Mouse (Mus musculus): ENCODE results near the gene Naa11. TPM values are rescaled to one million over a fixed set of nuclear protein-coding genes. Genes with fewer than 3 reads are reported as not detected.

Naa11 gene
- polyA plus RNA-seq, 1 experiment, result 0.02 TPM

DNA sequence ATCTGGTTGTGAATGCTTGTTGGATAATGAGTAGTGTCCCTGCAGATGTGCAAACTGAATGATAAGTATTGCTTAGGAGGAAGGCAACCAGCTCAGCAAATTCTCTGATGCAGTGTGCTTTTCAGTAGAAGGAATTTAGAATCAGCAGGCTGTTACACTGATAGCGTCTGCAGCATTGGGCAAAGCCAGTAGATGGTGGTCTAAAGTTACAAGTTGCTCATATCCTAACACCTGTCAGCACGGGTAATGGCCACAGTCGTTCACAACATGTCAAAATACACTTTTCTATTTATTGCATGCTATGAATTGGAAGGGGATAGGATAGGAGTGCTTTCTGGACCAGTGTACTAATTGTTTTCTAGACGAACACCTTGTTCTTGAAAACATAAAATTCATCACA, 33.1 kb downstream of the Naa11 start:
- TF ChIP-seq MYOD1 (IDR thresholded peaks at IDR 0.05; ENCODE audit: control insufficient read depth, insufficient read length, low read depth) (no peak), CTCF (IDR thresholded peaks at IDR 0.05; ENCODE audit: control insufficient read depth, insufficient read depth, insufficient read length) (no peak), USF1 (IDR thresholded peaks at IDR 0.05; ENCODE audit: low read depth) (no peak), FOSL1 (IDR thresholded peaks at IDR 0.05; ENCODE audit: insufficient read depth, low read length, poor library complexity, severe bottlenecking) (no peak), MYOG (IDR thresholded peaks at IDR 0.05; ENCODE audit: control insufficient read depth, extremely low read depth, insufficient read length) (no peak)

DNA sequence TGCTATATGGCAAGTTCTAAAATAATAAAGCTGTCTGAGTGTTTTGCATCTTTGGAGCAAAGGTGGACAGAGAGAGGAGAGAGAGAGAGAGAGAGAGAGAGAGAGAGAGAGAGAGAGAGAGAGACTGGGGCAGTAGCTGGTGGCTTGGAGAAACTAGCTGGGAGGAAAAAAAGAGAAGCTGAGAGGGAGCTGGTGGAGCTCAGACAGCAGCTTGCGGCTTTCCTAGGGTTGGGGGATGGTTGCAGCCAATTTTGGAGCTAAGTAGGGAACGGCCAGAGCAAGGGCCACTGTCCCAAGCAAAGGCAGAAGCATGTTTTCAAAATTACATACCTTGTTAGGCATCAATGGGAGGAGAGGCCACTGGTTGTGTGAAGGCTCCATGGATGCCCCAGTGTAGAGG, 36.0 kb downstream of the Naa11 start:
- no peaks in the 10 kb centered on the region for H3K79me2 ChIP-seq (ENCODE audit: control insufficient read depth, insufficient read depth)
- no peak for TF ChIP-seq FOSL1 (IDR thresholded peaks at IDR 0.05; ENCODE audit: insufficient read depth, low read length, poor library complexity, severe bottlenecking)
- TF ChIP-seq MAX (IDR thresholded peaks at IDR 0.05), result no peak
- TF ChIP-seq CTCF (IDR thresholded peaks at IDR 0.05; ENCODE audit: control insufficient read depth, insufficient read depth, insufficient read length), result no peak
- no peak for TF ChIP-seq USF1 (IDR thresholded peaks at IDR 0.05; ENCODE audit: low read depth)
- no peak for TF ChIP-seq MYOD1 (IDR thresholded peaks at IDR 0.05; ENCODE audit: control insufficient read depth, insufficient read length, low read depth)
- no peak for TF ChIP-seq MYOG (IDR thresholded peaks at IDR 0.05; ENCODE audit: control insufficient read depth, extremely low read depth, insufficient read length)
- no peak for TF ChIP-seq CEBPB (IDR thresholded peaks at IDR 0.05; ENCODE audit: low read depth)

More for the DNA sequence above, 33.1 kb downstream of the Naa11 start:
- Histone ChIP-seq H3K36me3 (ENCODE audit: control insufficient read depth, insufficient read depth) (no peaks in the 10 kb centered on the region), H3K79me2 (ENCODE audit: control insufficient read depth, insufficient read depth) (no peaks in the 10 kb centered on the region), H3K4me3 (ENCODE audit: insufficient read depth, poor library complexity, severe bottlenecking) (no peak overlapping the region), H3K27me3 (ENCODE audit: control insufficient read depth, insufficient read depth, insufficient read length) (no peaks in the 10 kb centered on the region), H3ac (ENCODE audit: control insufficient read depth, insufficient read length, low read depth) (no peak overlapping the region), H3K79me3 (ENCODE audit: low read depth) (no peaks in the 10 kb centered on the region)

DNA sequence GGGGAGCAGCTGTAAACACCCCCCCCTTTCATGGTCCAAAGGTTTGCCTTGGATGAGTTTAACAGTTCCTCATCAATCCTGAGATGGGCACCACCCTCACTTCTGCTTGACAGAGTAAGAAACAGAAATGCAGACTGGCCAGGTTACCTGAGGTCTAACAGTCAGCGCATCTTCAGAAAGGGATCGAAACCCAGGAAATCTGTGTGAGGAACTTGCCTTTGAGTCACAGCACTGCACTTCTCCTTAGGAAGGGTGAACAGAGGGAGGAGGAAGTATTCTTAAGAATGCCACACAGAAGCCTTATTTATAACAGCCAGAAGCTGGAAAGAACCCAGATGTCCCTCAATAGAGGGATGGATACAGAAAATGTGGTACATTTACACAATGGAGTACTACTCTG, 37.0 kb downstream of the Naa11 start:
- Histone ChIP-seq H3K4me3 (ENCODE audit: insufficient read depth, poor library complexity, severe bottlenecking) (no peak overlapping the region), H3K36me3 (ENCODE audit: control insufficient read depth, insufficient read depth) (no peaks in the 10 kb centered on the region), H3K79me3 (ENCODE audit: low read depth) (no peaks in the 10 kb centered on the region), H3K27me3 (ENCODE audit: control insufficient read depth, insufficient read depth, insufficient read length) (no peaks in the 10 kb centered on the region), H3K79me2 (ENCODE audit: control insufficient read depth, insufficient read depth) (no peaks in the 10 kb centered on the region), H3ac (ENCODE audit: control insufficient read depth, insufficient read length, low read depth) (no peak overlapping the region)
- TF ChIP-seq FOSL1 (IDR thresholded peaks at IDR 0.05; ENCODE audit: insufficient read depth, low read length, poor library complexity, severe bottlenecking) (no peak), USF1 (IDR thresholded peaks at IDR 0.05; ENCODE audit: low read depth) (no peak)

More for the DNA sequence above, 36.0 kb downstream of the Naa11 start:
- Histone ChIP-seq H3ac (ENCODE audit: control insufficient read depth, insufficient read length, low read depth) (no peak overlapping the region), H3K36me3 (ENCODE audit: control insufficient read depth, insufficient read depth) (no peaks in the 10 kb centered on the region), H3K79me3 (ENCODE audit: low read depth) (no peaks in the 10 kb centered on the region), H3K27me3 (ENCODE audit: control insufficient read depth, insufficient read depth, insufficient read length) (no peaks in the 10 kb centered on the region), H3K4me3 (ENCODE audit: insufficient read depth, poor library complexity, severe bottlenecking) (no peak overlapping the region)

DNA sequence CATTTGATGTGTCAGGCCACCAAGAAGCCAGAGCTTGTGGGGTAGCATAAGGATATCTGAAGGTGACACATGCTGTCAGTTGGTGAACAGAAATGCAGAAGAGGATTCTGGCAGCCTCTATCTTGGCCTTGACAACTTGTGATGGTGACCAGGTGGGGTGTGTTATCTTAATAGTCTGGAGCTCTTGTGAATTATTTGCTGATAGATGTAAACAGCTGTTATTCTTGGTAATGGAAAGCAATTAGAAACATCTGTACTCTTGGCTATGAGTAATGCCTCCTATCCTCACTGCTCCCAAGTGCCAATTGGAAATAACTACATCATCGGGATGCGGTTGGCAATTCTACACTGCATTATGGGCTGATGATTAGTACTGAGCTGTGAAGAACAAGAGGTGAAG, 43.4 kb downstream of the Naa11 start:
- Histone ChIP-seq H3K79me2 (ENCODE audit: control insufficient read depth, insufficient read depth) (no peaks in the 10 kb centered on the region), H3K79me3 (ENCODE audit: low read depth) (no peaks in the 10 kb centered on the region), H3K27me3 (ENCODE audit: control insufficient read depth, insufficient read depth, insufficient read length) (no peaks in the 10 kb centered on the region), H3ac (ENCODE audit: control insufficient read depth, insufficient read length, low read depth) (no peak overlapping the region), H3K36me3 (ENCODE audit: control insufficient read depth, insufficient read depth) (no peaks in the 10 kb centered on the region), H3K4me3 (ENCODE audit: insufficient read depth, poor library complexity, severe bottlenecking) (no peak overlapping the region)
- TF ChIP-seq CTCF (IDR thresholded peaks at IDR 0.05; ENCODE audit: control insufficient read depth, insufficient read depth, insufficient read length) (no peak), MYOD1 (IDR thresholded peaks at IDR 0.05; ENCODE audit: control insufficient read depth, insufficient read length, low read depth) (peak; percentile 80)

DNA sequence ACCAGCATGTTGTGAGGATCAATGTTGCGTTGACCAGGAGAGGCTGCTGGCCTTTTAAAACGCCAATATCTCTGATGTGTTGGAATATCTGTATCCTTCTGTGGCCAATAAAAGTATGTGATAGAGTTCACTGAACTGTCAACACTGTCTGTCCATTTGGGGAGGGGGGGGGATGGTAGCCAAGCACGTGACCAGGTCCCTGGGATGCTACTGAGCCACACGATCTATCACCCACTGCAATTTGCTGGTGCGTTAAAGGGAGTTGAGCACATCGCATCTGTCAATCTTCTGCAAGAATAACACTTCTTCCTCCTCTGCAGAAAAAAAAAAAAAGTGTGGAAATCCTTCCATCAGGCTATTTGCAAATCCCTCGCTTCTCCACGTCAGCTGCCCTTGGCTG, 43.9 kb downstream of the Naa11 start:
- no peak for TF ChIP-seq MYOG (IDR thresholded peaks at IDR 0.05; ENCODE audit: control insufficient read depth, extremely low read depth, insufficient read length)
- TF ChIP-seq MYOD1 (IDR thresholded peaks at IDR 0.05; ENCODE audit: control insufficient read depth, insufficient read length, low read depth), result no peak
- no peak for TF ChIP-seq MAX (IDR thresholded peaks at IDR 0.05)
- no peak overlapping the region for H3K4me3 ChIP-seq (ENCODE audit: insufficient read depth, poor library complexity, severe bottlenecking)
- H3K36me3 ChIP-seq (ENCODE audit: control insufficient read depth, insufficient read depth), result no peaks in the 10 kb centered on the region
- H3K79me2 ChIP-seq (ENCODE audit: control insufficient read depth, insufficient read depth), result no peaks in the 10 kb centered on the region
- H3K79me3 ChIP-seq (ENCODE audit: low read depth), result no peaks in the 10 kb centered on the region
- no peak overlapping the region for H3ac ChIP-seq (ENCODE audit: control insufficient read depth, insufficient read length, low read depth)
- H3K27me3 ChIP-seq (ENCODE audit: control insufficient read depth, insufficient read depth, insufficient read length), result no peaks in the 10 kb centered on the region

DNA sequence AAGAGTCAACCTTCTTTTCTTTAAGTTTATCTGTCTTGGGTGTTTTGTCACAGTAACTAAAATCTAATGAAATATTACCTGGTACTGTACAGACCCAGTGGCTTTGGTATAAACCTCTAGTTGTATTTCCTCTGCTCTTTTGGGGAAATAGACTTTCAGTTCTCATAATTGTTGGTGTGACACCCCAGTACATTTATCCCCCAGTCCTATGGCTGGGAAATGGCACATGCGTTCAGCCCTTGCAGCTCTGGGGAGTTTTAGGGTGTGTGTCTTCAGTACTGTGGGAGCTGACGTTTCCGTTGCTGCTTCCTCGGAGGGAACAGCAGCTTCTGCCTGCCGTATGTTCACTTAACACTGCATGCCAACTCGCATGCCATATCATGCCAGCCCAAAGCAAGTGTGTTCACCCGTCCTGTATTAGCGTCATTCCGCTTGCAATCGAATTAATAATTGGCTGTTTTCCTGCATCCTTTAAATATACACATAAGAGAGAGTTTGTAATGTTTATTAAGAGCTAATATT, 46.4 kb downstream of the Naa11 start:
- Histone ChIP-seq H3ac (ENCODE audit: control insufficient read depth, insufficient read length, low read depth) (no peak overlapping the region), H3K27me3 (ENCODE audit: control insufficient read depth, insufficient read depth, insufficient read length) (no peaks in the 10 kb centered on the region), H3K79me3 (ENCODE audit: low read depth) (no peaks in the 10 kb centered on the region), H3K36me3 (ENCODE audit: control insufficient read depth, insufficient read depth) (no peaks in the 10 kb centered on the region), H3K4me3 (ENCODE audit: insufficient read depth, poor library complexity, severe bottlenecking) (no peak overlapping the region), H3K79me2 (ENCODE audit: control insufficient read depth, insufficient read depth) (no peaks in the 10 kb centered on the region)
- no peak for TF ChIP-seq MYOD1 (IDR thresholded peaks at IDR 0.05; ENCODE audit: control insufficient read depth, insufficient read length, low read depth)
- TF ChIP-seq MYOG (IDR thresholded peaks at IDR 0.05; ENCODE audit: control insufficient read depth, extremely low read depth, insufficient read length), result no peak
- no peak for TF ChIP-seq USF1 (IDR thresholded peaks at IDR 0.05; ENCODE audit: low read depth)
- no peak for TF ChIP-seq FOSL1 (IDR thresholded peaks at IDR 0.05; ENCODE audit: insufficient read depth, low read length, poor library complexity, severe bottlenecking)
- no peak for TF ChIP-seq MAX (IDR thresholded peaks at IDR 0.05)
- no peak for TF ChIP-seq CEBPB (IDR thresholded peaks at IDR 0.05; ENCODE audit: low read depth)

Measured in C2C12 (cell line).